Mouse (Mus musculus) forelimb bud, embryonic 11.5 days (tissue): ENCODE measurements at regions not wholly inside any gene's neighbourhood (a gene's known extent, or its start where the extent isn't known, plus 50 kb on each side); places are given as distances from the start of the nearest gene placed in this dataset.

ENCODE experiments used
- DNase-seq: peaks from one replicate; pipeline ENCODE4 v3.0.0-alpha.2; 2012; ENCODE audit warnings: low read depth, low spot score

DNA sequence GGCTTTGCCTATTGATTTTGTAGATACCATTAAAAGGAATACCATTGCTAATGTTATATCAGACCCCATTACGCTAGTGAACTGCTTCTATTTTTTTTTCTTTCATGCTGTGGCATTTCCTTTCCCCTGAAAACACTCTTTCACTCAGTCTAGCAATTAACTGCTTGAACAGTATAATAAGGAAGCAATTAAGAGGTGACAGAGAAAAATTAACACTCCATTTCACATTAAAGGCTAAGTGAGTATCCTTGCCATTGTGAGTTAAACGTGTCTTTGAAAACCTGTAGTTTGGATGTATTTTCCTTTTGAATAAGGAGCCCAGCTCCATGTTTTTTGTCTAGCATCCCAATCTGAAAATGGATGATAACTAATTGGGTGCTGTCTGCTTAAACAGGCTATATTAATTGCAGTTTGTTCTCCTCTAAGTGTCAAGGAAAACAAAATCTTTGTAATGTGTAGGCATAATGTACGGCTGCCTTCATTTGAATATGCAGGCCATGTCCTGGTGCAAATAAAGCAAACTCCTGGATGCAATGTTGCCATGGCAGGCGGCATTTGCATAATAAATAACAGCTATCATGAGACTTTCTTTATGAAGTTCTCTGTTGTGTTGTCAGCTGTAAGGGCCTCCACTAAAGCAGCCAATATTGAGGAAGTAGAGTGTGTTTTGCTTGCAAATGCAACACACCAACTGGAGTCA, 423.3 kb downstream of the Zic3 start:
- DNase-seq: no peak

DNA sequence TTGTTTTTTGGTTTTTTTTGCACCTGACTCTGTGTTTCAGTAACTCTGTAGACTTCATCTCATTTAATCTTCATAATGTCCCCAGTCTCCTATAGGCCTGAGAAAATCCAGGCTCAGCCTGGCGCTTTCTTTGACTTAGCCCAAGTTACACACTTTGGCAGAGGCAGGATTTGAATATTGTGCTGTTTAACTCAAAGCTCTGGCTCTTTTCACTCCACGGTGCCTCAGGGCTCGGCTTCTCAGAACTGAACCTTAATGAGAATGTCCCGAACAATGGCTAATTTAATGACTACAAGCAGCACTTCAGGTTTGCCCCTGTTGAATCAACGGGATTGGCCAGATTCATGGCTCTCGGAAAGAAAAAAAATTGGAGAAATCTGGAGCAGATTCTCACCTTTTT, 425.1 kb downstream of the Zic3 start:
- peak; percentile 26 for DNase-seq

DNA sequence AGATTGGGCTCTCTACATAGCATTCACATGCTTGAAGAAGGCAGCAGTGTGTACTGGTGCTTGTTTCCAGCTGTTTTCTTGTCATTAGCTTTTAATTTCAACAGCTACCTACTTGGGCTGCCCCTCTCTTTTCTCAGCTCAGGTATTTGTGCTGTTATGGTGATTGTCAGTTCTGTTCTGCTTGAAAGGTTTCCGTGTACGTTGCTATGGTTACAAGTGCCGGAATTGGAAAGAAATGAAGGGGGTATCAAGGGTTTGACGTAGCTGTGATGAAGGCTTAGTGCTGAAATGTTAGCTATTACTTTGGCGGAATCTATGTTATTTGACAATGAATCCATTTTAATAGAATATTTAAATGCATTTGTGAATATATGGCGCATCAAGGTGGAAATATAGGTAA, 439.5 kb upstream of the 4930550L24Rik start:
- DNase-seq: no peak

DNA sequence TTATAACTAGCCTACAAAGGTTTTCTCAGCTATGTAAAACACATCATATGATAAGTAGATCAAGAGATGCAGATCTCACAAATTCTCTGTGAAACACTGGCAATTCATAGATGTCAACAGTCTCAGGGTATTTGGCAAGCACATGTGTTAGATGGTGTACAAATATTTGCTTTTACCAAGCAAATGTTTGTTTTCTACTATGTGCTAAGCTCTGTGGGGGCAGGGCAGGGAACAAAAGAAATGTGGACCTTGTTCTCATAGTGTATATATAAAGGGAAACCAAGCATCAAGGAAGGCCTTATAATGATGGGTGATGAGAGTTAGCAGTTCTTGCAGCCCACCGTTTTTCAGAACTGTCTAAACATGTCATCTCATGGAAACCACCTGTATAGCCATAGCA, 438.2 kb upstream of the 4930550L24Rik start:
- no peak for DNase-seq

DNA sequence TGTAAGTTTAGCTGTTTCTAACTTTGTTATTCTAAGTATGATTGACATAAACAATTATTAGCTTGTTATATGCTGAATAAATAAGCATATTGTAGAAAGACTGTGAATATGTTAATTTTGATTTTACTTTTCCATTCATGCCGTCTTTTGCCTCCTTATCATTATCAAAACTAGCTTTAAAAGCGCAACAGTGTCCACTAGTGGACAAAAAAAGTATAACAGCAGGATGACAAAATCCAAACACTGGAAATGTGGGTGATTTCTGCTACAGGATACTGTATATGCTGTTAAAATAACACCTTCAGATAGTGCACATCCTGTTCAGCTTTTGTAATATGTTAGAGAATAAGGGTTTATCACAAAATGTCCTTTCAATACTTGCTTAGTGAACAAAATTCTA, 418.3 kb upstream of the 4930550L24Rik start:
- peak; percentile 13 for DNase-seq

DNA sequence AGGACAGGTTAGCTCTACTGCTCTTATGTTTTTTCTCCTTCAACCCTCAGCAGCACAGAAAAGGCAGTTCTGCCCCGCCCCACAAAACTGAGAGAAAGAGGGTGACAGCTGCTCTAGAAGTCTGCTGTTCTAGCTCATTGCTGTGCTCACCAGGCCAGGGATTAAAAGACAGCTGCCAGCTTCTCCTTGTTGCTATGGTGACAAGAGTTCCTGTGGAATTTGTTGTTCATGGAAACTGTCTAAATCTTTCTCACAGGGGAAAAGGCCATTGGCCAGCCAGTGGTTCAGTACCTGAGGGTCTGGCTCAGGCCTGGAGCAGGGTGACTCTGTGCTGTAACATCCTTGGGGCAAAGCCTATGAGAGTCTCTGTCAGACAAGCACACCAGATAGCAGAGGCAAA, 405.6 kb upstream of the 4930550L24Rik start:
- peak; percentile 2 for DNase-seq

DNA sequence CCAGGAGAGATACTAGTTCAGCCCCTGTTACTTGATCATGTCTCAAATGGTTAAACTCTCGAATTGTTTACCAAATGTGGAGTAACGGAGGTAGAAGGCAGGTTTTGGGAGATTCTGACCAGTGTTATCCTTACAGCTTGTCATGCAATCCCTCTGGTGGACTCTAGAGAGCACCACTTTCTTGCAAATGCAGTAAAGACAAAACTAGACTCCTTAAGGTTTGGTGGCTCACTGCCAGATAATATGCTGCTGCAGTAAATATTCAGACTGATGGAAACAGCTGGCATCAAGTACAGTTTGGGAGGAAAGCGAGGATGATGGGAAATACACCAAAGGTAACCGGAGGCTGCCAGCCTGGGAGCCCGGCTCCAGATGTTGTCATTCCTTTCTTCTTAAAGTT, 394.2 kb upstream of the 4930550L24Rik start:
- DNase-seq: peak; percentile 0
